Mouse (Mus musculus) E14TG2a.4 (cell line): ENCODE results near the gene Rhbdf1.

Experiments used
- CTCF ChIP-seq: conservative IDR thresholded peaks from 2 replicates; pipeline ENCODE4 v1.5.1; 2014; ENCODE audit warnings: low read length
- POU5F1 ChIP-seq: IDR thresholded peaks from 2 replicates; pipeline ENCODE4 v1.6.1; 2014; ENCODE audit warnings: low read length, borderline replicate concordance

GRCm38 (mm10) chr11:32181973-32182868 is 39.9 kb downstream of the Rhbdf1 start:
- TF ChIP-seq CTCF (peak; percentile 96), POU5F1 (no peak)
